Mouse (Mus musculus): ENCODE data around the gene Phf13.
A peak's percentile ranks its signal among the peaks of the same experiment; 100 is the strongest.

Gene Phf13

DNA sequence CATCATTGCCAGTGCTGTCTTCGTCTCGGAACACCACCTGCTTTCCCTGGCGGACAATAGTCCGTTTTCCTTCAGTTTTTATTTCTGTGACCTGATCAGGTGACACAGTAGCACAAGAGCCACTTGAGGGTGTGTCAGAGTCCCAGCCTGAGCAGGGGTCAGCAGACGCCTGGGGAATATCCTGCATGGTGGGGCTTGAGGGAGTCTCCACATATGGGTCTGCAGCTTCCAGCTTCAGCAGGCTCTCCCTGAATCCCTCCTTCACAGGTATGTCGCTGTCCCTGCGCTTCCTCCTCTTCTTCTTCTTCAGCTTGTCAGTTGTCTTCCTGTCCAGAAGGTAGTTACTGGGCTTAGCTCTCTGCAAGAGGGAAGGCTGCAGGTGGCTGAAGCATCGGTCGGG is 4.0 kb downstream of the Phf13 start:
- no peak for DNase-seq (ENCODE audit: low spot score)

DNA sequence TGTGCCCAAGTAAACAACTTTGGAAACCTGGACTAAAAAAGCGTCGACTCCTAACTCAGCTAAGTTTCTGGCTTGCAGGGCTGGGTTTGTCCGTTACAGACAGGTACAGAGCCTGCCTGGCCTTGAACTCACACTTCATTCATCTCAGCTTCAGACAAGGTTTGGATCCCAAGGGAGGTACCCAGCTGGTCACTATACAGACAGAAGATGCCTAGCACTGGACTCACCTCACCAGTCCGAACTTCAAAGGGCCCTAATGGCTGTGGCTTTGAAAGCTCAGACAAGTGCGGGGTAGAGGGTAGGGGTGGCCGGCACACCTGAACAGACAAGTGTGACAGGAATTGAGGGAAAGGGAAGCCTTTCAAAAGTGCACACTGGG is 7.0 kb downstream of the Phf13 start:
- no peak for DNase-seq (ENCODE audit: low spot score)

DNA sequence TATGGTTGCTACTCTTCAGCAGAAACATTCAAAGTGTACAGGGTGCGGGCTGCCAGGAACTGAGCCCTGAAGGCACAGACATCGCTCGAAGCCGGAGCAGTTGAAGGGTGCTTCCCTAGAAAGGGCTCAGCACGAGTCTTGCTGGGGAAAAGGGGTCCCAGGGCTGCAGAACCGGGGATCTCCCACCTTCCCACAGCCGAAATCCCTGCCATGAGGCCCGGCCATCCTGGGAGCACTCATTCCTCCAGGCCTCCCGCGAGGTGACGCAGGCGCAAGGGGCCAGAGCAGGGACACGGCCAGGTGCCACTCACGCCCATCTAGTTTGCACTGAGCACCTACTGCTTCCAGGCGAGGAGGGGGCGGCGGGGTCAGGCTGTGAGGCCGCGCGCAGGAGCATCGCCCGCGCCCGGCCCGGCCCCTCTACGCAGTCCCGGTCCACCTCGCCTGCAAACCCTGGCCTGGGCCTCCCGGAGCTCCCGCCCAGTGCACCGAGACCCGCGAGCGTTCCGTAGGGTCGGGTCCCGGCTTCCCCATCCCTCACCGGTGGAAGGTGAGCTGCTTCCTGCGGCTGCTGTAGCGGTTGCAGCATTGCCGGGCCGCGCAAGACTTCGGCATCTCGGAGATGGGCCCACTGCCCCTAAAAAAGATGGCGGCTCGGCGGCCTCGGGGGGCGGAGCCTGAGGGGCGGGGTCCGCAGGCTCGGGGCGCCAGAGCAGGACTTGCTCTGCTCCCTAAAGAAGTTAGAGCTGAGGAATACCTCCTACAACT is 7.5 kb downstream of the Phf13 start, which contains the start of gene Thap3:
Thap3 (minus strand) TSS at position 656 of the 768 bp plus-strand sequence.
- DNase-seq (ENCODE audit: low spot score) = peak; percentile 86

DNA sequence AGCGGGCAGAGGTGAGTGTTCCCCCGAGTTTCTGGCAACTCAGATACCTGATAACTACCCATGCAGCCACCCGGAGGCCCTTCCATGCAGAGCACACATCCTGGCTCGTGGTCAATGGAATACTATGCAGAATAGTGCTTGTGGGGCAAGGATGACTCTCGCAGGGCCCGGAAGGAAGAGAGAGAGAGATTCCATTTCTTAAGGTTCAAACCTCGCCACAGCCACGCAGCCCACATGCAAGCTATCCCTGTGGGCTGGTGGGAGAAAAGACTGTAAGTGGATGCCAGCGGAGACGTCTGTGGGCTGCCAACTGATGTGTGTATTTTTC is 8.1 kb downstream of the Phf13 start:
- DNase-seq (ENCODE audit: low spot score) = no peak

DNA sequence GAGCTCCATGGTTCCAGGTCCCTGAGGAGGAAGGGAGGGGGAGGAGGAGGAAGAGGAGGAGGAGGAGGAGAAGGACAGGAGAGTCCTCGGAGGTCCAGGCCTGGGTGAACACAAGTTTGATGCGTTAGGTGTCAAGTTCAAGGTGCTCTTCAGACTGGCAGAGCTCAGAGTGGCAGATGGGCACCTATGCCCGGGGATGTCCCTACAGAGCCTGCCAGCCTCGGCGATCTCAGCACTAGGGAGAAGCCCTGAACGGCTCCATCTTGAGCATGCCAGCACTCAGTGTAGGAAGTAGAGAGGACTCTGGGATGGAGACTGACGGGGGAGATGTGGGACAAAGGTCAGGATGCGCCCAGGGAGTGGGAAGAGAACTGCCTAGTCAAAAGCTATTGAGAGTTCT is 9.4 kb downstream of the Phf13 start:
- no peak for DNase-seq (ENCODE audit: low spot score)

DNA sequence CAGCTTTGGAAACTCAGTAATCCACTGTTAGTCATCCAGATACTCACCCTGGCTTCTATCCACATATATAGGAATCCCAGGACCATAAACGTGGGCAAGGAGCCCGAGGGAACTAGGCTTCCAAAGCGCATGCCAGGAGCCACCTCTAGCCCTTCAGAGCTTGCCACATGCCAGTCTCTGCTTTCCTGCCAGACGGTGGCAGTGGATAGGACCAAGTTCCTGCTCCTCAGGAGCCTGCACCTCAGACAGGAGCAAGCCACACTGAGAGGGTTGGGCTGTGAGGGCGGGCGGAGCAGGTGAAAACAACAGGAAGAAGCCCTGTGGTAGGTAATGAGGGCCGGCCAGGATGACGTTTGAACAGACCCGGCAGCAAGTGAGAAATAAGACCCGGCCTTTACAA is 10.2 kb downstream of the Phf13 start:
- DNase-seq (ENCODE audit: low spot score) = peak; percentile 28

DNA sequence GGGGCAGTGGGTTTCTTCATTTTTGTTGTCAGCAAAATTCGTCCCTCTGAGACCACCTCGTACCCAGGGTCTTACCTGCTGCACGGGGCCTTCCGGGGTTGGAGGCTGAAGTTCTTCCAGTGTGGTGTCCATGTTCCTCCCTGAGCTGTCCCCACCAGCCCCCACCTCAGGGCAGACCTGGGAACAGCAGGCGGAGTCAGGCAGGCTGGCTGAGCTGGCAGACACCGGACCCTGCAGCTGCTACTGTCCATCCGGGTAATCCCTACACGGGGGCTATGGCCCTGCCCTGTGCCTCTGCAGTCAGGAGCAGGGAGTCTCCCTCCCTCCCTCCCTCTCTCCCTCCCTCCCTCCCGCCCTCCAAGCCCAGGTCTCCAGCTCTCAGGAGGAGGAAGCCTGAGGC is 12.5 kb downstream of the Phf13 start:
- DNase-seq (ENCODE audit: low spot score) = no peak

DNA sequence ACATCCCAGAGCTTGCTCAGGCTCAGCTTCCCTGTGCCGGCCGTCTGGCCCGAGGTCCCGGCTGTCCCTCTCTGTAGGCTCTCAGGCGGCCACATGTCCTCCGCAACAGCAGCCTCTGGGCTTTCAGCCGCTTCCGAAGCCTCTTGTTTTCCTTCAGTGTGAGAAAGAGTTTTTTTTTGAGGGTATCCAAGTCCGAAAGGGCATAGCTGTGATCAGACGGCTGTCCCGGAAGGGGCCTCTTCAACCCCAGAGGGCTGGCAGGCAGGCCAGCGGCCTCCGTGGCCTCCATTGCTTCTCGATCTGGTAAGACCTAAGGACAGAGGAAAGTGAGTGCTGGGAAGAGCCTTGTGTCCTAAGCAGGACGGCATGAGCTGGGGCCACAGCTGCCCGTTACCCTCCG is 13.0 kb downstream of the Phf13 start:
- DNase-seq (ENCODE audit: low spot score) = no peak

DNA sequence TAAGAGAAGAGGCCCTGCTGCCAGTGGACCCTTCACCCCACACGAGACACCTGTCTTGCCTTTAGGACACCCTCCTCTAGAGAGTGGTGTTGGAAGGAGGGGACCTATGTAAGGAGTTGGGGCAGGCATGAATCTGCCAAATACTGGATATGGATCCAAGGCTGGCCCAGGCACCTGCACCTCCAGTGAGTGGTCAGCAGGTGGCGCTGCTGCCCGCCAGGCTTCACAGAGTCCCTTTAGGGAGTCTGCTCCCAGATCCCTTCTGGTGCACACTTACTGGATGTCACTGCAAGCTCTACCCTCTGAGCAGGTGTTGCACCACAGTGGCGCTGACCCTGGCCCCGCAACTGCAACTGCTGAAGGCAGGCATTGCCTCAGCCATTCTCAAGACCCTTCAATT is 14.7 kb downstream of the Phf13 start:
- peak; percentile 81 for DNase-seq (ENCODE audit: low spot score)

DNA sequence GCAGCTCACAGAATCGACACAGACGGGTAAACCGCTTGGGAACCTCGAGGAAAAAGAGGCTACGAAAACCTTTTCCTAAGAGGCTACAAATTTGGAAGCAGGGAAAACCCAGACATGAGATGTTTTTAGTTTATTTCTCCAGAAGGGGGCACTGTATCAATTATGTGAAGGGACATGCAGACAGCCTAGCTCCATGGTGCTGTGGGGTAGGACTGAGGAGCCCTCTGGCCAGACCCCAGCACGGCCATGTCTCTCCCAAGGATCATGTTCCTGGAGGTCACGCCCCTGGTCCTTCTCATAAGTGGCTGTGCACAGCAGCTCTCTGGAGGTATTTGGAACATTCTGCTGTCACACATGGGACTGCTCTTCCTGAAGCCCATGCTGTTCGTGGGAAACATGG is 15.4 kb downstream of the Phf13 start:
- no peak for DNase-seq (ENCODE audit: low spot score)

DNA sequence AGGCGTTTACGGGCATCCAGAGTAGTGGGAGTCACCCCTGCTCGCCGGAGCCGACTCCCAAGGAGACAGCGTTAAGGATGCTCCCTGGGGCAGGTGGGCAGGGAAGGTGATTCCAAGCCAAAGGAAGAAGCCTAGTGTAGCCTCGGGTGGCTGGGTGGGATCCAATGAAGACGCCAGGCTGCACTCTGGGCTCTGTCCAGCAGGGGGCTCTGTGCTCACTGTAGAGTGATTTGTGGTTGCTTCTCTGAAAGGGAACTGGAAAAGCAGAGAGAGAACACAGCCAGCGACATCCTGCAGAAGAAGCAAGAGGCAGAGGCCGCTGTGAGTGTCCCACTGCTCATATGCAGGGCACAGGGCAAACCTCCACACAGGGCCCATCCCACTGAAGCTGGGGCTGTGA is 18.3 kb downstream of the Phf13 start:
- peak; percentile 83 for DNase-seq (ENCODE audit: low spot score)

DNA sequence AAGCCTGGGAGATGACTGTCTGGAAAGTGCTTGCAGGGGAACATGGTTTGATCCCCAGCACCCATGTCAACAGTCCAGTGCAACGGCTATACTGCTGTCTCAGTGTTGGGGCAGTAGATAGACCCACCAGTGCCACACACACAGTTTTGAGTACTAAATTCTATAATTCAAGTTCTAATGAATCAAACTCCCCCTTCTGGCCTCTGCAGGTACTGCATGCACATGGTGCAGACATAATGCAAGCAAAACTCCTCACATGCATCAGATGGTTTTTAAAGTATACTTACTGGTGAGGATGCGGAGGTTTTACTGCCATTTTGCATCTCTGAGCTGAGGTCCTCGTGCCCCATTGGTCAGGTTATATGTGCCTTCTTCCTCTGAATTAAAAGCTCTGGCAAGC is 20.6 kb downstream of the Phf13 start:
- no peak for DNase-seq (ENCODE audit: low spot score)

DNA sequence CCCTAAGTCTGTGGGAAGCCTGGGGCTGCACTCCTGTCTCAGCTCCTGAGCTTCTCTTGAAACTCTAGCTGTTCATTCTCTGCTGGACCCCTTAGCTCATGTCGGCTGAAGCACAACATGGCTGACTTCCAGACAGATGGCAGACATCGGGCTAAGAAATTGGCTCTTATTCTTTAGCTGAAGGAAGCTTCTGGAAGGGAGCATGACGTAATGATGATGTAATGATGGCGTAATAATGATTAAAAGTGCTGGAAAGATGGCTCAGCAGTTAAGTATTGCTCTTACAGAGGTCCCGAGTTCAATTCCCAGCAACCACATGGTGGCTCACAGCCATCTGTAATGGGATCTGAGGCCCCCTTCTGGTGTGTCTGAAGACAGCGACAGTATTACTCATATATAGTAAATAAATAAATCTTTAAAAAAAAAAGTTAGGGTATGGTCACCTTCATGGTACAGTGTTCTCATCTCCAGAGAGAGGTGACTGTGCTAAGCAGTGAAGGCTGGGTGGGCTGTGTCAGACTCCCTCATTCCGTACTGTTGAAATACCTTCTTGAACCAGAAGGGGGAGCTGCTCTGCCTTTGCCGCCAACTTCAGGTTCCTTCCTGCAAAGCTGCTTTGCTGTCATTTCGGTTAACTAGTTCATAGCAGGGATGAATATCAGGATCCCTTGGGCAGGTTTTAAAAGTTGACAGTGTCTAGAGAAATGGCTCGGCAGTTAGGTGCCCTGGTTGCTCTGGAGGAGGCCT is 23.7 kb downstream of the Phf13 start:
- DNase-seq (ENCODE audit: low spot score) = no peak

DNA sequence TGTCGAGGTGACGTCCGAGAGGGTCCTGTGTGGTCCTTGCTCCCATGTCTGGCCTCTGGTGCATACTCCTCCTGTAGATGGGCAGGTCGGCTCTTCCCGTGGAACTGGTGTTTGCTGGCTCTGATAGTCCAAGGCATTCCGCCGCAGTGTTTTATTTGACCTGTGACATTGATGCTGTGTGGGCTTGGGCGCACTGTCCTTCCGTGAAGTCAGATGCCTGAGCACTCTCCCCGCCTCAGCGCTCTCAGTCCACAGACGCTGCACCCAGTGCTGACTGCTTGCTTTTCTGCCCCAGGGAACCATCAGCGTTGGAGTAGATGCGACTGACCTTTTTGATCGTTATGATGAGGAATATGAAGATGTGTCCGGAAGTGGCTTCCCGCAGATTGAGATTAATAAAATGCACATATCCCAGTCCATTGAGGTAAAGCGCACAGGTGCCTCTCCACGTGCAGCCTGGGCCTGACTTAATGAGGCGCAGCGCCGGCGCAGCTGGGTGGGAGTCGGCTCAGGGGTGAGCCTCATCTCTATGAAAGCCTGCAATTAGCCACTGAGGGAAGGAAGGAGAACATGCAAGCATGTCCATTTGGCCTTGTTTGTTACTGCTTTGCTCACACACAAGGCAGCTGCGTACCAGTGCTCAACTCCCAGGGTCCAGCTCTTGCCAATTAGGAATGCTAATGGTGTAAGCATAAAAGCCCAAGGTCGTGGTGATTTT is 27.7 kb downstream of the Phf13 start:
- no peak for DNase-seq (ENCODE audit: low spot score)

DNA sequence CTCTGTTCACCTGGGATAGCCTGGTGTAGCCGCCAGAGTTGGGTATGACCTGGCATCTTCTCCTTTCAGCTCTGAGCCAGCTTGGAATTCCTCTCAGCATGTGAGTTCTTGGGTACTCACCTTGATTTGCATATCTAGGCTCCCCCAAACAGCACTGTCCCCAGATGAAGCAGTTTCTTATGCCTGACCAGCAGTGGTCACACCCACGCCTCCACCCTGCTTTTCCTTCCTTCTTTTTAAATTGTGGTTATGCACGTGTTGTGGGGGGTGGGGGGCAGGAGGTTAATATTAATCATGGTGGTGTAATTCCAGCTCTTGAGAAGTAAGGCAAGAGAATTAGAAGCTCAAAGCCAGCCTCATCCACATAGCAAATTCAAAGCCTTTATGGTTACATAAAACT is 33.2 kb downstream of the Phf13 start:
- peak; percentile 30 for DNase-seq (ENCODE audit: low spot score)

DNA sequence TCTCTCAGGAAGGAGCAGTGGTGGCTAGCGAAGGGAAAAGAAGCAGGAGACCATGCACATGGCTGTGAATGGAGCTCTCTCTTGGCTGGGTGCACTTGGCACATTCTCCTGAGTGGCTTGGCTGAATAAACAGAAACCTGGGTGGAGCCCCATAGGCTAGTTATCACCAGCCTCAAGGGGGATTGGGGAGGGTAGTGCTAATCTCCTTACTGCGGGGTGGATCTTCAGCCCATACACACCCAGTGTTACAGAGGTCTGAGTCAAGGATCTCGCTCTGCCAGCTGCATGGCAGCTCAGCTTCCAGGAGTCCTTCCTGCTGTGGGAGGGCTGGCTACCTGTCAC is 35.6 kb downstream of the Phf13 start:
- peak; percentile 21 for DNase-seq (ENCODE audit: low spot score)

DNA sequence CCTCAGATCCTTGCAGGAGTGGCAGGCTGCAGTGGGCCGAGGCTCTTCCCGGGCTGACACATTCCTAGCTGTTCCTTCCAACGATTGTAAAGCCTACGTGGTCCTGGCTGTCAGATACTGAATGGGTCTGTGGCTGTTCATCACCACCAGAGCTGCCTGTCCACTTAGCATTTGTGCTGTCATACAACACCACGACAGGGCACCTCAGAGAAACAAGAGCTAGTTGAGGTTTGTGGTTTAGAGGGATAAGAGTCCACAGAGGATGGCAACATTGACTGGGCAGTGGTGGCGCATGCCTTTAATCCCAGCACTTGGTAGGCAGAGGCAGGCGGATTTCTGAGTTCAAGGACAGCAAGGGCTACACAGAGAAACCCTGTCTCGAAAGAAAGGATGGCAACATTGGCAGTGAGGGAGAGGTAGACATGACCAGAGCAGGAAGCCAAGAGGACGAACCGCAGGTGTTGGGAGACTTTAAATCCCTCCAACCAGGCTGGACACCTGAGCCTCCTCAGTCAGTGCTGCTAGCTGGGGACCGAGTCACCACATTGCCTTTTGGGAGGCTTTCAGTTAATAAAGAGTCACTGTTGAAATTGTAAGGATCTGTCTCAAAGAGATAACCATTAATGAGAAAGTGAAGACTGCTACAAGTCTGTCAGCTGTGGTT is 36.1 kb downstream of the Phf13 start:
- no peak for DNase-seq (ENCODE audit: low spot score)

DNA sequence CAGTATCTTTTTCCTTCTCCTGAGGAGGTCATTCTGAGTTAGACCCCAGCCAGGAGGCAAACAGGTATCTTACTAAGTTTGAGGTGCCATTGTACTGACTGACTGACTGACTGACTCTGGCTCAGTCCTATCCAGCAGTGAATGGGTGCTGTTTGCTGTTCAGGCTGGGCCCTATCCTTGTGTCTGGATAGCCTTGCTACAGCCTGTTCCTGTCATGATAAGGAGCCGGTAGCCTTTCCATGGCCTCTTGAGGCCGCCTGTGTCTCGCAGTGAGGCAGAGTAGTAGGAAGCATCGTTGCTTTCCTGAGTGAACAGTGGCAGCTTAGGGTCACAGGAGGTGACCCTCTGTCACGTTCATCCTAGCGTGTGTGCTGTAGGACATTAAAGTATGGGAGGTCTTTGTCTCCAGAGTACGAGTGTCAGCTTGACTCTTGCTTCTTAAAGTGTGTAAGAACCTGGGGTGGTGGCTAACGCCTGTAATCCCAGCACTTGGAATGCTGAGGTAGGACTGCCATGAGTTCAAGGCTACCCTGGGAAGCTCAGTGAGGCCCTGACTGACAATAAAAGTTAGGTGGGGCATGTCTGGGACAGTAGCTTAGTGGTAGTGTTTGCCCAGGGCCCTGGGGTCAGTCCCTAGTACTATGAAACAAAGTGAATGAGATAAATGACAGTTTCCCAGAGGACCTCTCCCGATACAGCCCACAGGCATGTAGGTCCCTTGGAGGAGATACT is 38.3 kb downstream of the Phf13 start:
- no peak for DNase-seq (ENCODE audit: low spot score)

DNA sequence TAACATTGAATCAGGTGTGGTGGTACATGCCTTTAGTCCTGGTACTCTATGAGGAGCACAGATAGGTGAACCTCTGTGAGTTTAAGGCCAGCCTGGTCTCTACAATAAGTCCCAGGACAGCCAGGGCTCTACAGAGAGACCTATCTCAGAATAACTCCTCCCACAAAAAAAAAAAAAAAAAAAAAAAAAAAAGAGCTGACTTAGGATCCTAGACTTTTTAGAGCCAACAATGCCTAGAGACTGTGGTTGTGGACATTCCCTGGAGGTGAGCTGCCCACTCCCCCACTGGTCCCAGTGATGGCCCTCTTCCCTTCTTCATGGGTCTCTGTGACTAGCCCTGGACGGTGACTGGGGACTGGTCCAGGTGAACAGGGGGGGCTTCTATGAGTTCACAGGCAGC is 40.3 kb downstream of the Phf13 start:
- DNase-seq (ENCODE audit: low spot score) = no peak

DNA sequence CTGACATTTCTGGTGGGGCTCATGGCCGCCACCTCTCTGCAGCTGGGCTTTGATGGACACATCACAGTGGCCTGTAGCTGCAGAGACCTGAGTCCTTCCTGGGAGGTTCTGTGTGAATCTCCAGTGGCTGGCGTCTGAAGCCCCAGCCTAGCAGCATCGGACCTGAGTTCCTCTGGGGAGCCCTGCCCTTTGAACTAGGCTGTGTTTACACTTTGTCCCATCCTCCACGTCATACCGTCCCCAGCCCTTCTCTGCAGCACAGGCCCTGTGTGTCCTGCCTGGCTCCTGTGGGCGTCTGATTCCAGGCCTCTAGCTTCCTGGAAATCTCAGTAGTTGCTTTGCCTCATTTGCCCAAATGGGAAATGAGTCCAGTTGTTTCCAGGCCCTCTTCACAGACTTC is 42.8 kb downstream of the Phf13 start:
- DNase-seq (ENCODE audit: low spot score) = no peak

DNA sequence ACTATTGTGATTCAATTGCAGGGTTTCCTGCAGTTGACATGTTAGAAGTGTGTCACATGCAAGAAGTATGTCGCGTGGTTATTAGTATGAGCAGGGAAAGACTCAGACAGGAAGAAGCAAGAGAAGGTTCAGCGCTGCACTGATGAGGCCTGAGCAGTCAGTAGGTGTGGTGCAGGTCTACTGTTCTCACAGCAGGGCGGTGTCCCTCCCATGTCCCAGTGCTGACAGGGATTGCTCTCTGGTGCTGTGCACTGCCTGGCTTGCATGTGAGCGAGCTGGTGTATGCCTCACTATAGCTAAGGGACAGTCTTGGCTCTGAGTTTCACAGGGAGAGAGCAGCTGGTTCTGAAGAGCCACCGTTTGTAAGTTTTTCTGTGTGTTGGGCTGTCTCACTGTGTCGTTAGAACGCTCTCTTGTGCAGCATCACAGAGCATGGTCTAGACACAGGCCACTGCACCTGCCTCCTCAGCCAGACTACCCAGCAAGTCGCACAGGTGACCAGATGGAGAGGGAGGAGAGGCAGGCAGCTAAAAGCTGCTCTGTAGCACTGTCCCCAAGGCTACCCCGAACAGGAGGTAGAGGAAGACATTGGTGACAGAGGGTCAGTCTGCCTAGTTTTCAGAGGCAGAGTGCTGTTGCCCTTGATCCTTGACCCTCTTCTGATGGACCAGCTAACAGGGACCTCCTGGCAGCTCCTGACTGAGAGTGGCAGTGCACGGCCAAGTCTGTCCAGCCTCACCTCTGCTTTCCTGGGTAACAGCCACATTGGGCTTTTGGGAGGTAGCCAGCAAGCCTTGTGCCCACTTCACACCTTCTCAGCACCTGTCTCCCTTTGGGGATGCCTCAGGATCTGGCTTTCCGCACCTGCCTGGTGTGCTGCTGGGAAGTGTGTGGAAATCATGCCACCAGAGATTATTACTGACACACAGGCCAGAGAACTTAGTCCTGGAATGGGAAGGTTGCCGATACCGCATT is 47.3 kb downstream of the Phf13 start:
- no peak for DNase-seq (ENCODE audit: low spot score)

Data from lung, postnatal 25 days (tissue).